Mouse (Mus musculus): Measurements from ENCODE around the gene Agpat2. TPM values are rescaled to one million over a fixed set of nuclear protein-coding genes. Genes with fewer than 3 reads are reported as not detected.

Gene Agpat2
- polyA plus RNA-seq, 1 experiment: 19.7 TPM

- no peak overlapping the region for H3K27ac ChIP-seq (ENCODE audit: insufficient read depth, low read length)
- no peaks in the 10 kb centered on the region for H3K9me3 ChIP-seq (replicated peaks; ENCODE audit: control insufficient read depth, insufficient read depth, low read length, poor library complexity, severe bottlenecking)
- H3K9ac ChIP-seq (ENCODE audit: low read depth, poor library complexity, severe bottlenecking): no peak overlapping the region
- H3K4me3 ChIP-seq (ENCODE audit: low read depth, low read length): no peak overlapping the region
- no peak for TF ChIP-seq POLR2A (IDR thresholded peaks at IDR 0.05; ENCODE audit: insufficient read depth, low read length)
- no peak for TF ChIP-seq EP300 (IDR thresholded peaks at IDR 0.05; ENCODE audit: insufficient read depth, low read depth, low read length)
- TF ChIP-seq CTCF (IDR thresholded peaks at IDR 0.05; ENCODE audit: low read depth, low read length): no peak
- peaks cover 6% of the 10 kb centered on the region for H3K4me1 ChIP-seq (ENCODE audit: control insufficient read depth, insufficient read depth, low read length)
- H3K36me3 ChIP-seq (ENCODE audit: control insufficient read depth, insufficient read depth, low read length, poor library complexity, severe bottlenecking): peaks cover 5% of the 10 kb centered on the region; the same call in 1 of the 2 replicates
- H3K27me3 ChIP-seq (ENCODE audit: control insufficient read depth, insufficient read depth, low read length, poor library complexity, severe bottlenecking): no peaks in the 10 kb centered on the region
These were observed 8.3 kb downstream of the Agpat2 start for GRCm38 (mm10) chr2:26595725-26596435.

GRCm38 (mm10) chr2:26594934-26595724 is 9.1 kb downstream of the Agpat2 start:
- Histone ChIP-seq H3K9ac (ENCODE audit: low read depth, poor library complexity, severe bottlenecking) (no peak overlapping the region), H3K36me3 (ENCODE audit: control insufficient read depth, insufficient read depth, low read length, poor library complexity, severe bottlenecking) (peaks cover 5% of the 10 kb centered on the region; the same call in 1 of the 2 replicates), H3K4me3 (ENCODE audit: low read depth, low read length) (no peak overlapping the region), H3K27ac (ENCODE audit: insufficient read depth, low read length) (no peak overlapping the region), H3K4me1 (ENCODE audit: control insufficient read depth, insufficient read depth, low read length) (peaks cover 6% of the 10 kb centered on the region), H3K27me3 (ENCODE audit: control insufficient read depth, insufficient read depth, low read length, poor library complexity, severe bottlenecking) (no peaks in the 10 kb centered on the region), H3K9me3 (replicated peaks; ENCODE audit: control insufficient read depth, insufficient read depth, low read length, poor library complexity, severe bottlenecking) (no peaks in the 10 kb centered on the region)
- TF ChIP-seq CTCF (IDR thresholded peaks at IDR 0.05; ENCODE audit: low read depth, low read length): no peak

GRCm38 (mm10) chr2:26594461-26594933 is 9.7 kb downstream of the Agpat2 start:
- Histone ChIP-seq H3K9me3 (replicated peaks; ENCODE audit: control insufficient read depth, insufficient read depth, low read length, poor library complexity, severe bottlenecking) (no peaks in the 10 kb centered on the region), H3K36me3 (ENCODE audit: control insufficient read depth, insufficient read depth, low read length, poor library complexity, severe bottlenecking) (peaks cover 5% of the 10 kb centered on the region; the same call in 1 of the 2 replicates), H3K27me3 (ENCODE audit: control insufficient read depth, insufficient read depth, low read length, poor library complexity, severe bottlenecking) (no peaks in the 10 kb centered on the region), H3K4me1 (ENCODE audit: control insufficient read depth, insufficient read depth, low read length) (peaks cover 6% of the 10 kb centered on the region), H3K27ac (ENCODE audit: insufficient read depth, low read length) (no peak overlapping the region), H3K9ac (ENCODE audit: low read depth, poor library complexity, severe bottlenecking) (no peak overlapping the region), H3K4me3 (ENCODE audit: low read depth, low read length) (no peak overlapping the region)
- TF ChIP-seq POLR2A (IDR thresholded peaks at IDR 0.05; ENCODE audit: insufficient read depth, low read length) (no peak), CTCF (IDR thresholded peaks at IDR 0.05; ENCODE audit: low read depth, low read length) (no peak), EP300 (IDR thresholded peaks at IDR 0.05; ENCODE audit: insufficient read depth, low read depth, low read length) (no peak)

- peak; percentile 57 for TF ChIP-seq CTCF (IDR thresholded peaks at IDR 0.05; ENCODE audit: low read depth, low read length)
- no peak for TF ChIP-seq POLR2A (IDR thresholded peaks at IDR 0.05; ENCODE audit: insufficient read depth, low read length)
- H3K9me3 ChIP-seq (replicated peaks; ENCODE audit: control insufficient read depth, insufficient read depth, low read length, poor library complexity, severe bottlenecking): no peaks in the 10 kb centered on the region
- no peak overlapping the region for H3K4me3 ChIP-seq (ENCODE audit: low read depth, low read length)
- H3K36me3 ChIP-seq (ENCODE audit: control insufficient read depth, insufficient read depth, low read length, poor library complexity, severe bottlenecking): peaks cover 5% of the 10 kb centered on the region; the same call in 1 of the 2 replicates
- no peak overlapping the region for H3K9ac ChIP-seq (ENCODE audit: low read depth, poor library complexity, severe bottlenecking)
- H3K27ac ChIP-seq (ENCODE audit: insufficient read depth, low read length): no peak overlapping the region
- no peaks in the 10 kb centered on the region for H3K27me3 ChIP-seq (ENCODE audit: control insufficient read depth, insufficient read depth, low read length, poor library complexity, severe bottlenecking)
- peaks cover 6% of the 10 kb centered on the region for H3K4me1 ChIP-seq (ENCODE audit: control insufficient read depth, insufficient read depth, low read length)
These were observed 10.2 kb downstream of the Agpat2 start for GRCm38 (mm10) chr2:26594022-26594346.

- Histone ChIP-seq H3K4me3 (ENCODE audit: low read depth, low read length) (no peak overlapping the region), H3K27ac (ENCODE audit: insufficient read depth, low read length) (no peak overlapping the region), H3K9ac (ENCODE audit: low read depth, poor library complexity, severe bottlenecking) (no peak overlapping the region), H3K4me1 (ENCODE audit: control insufficient read depth, insufficient read depth, low read length) (peaks cover 8% of the 10 kb centered on the region), H3K27me3 (ENCODE audit: control insufficient read depth, insufficient read depth, low read length, poor library complexity, severe bottlenecking) (no peaks in the 10 kb centered on the region), H3K9me3 (replicated peaks; ENCODE audit: control insufficient read depth, insufficient read depth, low read length, poor library complexity, severe bottlenecking) (no peaks in the 10 kb centered on the region), H3K36me3 (ENCODE audit: control insufficient read depth, insufficient read depth, low read length, poor library complexity, severe bottlenecking) (peaks cover 5% of the 10 kb centered on the region; the same call in 1 of the 2 replicates)
- no peak for TF ChIP-seq EP300 (IDR thresholded peaks at IDR 0.05; ENCODE audit: insufficient read depth, low read depth, low read length)
- no peak for TF ChIP-seq CTCF (IDR thresholded peaks at IDR 0.05; ENCODE audit: low read depth, low read length)
- no peak for TF ChIP-seq POLR2A (IDR thresholded peaks at IDR 0.05; ENCODE audit: insufficient read depth, low read length)
These were observed 10.8 kb downstream of the Agpat2 start for GRCm38 (mm10) chr2:26593211-26594021.
